Mouse (Mus musculus) heart, adult 11 months (tissue): Measurements from ENCODE around the gene Cebpb.

Experiments used
- DNase-seq: peaks from one replicate; pipeline ENCODE4 v3.0.0; 2022

Gene Cebpb

DNA sequence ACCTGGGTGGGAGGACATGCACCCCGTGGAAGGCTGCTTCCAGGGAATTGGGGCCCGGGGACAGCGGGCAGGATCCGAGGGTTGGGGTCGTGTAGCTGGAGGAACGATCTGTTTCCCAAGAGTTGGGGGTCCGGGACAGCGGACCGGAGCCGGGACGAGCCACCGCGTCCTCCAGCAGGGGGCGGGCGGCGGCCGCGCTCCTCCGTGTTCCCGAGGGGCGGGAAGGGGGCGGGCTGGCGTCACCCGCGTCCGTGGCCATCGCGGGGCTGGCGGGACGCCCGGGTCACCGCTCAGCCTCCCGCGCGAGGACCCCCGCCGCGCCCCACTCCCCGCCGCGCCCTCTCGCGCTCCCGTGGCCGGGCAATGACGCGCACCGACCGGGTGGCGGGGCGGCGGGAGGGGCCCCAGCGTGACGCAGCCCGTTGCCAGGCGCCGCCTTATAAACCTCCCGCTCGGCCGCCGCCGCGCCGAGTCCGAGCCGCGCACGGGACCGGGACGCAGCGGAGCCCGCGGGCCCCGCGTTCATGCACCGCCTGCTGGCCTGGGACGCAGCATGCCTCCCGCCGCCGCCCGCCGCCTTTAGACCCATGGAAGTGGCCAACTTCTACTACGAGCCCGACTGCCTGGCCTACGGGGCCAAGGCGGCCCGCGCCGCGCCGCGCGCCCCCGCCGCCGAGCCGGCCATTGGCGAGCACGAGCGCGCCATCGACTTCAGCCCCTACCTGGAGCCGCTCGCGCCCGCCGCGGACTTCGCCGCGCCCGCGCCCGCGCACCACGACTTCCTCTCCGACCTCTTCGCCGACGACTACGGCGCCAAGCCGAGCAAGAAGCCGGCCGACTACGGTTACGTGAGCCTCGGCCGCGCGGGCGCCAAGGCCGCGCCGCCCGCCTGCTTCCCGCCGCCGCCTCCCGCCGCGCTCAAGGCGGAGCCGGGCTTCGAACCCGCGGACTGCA is at the start of gene Cebpb:
Gene Cebpb, plus strand, starts transcription at position 418 of the 954 bp plus-strand sequence.
- DNase-seq: peak; percentile 99

DNA sequence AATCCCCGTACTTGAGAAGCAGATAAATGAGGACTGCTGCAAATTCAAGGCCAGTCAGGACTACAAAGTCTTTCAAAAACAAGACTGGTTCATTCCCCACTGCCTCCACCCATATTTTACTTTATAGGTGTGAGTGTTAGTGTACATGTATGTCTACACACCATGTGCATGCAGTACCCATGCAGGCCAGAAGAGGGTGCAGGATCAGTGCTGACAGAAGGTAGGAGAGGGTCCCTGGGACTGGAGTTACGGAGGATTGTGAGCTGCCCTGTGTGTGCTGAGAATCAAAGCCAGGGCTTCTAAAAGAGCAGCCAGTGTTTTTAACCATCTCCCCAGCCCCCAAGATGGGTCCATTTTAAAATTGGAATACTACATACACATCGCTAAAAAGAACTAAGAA is 48.4 kb upstream of the Cebpb start:
- DNase-seq: no peak

DNA sequence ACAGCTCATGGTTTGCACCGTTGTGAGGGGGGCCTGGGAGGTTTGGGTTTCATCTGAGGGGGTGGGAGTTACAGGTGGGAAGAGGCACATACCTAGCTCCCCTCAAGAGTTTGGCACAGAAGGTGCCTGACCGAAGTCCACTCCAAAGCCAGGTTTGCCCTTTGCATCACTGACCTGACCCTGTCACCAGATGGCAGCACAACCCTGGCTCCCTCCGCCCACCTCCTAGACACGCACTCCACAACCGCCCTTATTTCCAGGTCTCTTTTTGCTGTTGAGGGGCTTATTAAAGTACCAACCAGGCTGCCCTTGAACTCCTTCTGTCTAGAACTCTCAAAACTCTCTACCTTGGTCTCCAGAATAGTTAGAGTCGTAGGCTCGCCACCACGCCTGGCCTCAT is 47.4 kb upstream of the Cebpb start:
- peak; percentile 95 for DNase-seq

DNA sequence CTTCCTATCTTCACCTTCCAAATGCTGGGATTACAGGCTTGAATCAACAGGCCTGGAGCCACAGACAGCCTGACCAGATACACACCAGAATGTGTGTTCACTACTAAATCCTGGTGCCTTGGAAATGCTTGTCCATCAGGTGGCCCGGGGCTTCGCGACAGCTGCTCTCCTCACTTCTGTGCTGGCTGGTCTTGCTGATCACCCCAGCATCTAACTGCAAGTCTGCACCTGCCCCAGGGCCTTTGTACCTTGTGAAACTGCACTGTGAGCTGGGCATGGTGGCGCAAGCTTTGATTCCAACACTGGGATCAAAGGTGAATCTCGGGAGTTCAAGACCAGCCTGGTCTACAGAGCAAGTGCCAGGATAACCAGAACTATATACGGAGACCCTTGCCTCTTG is 46.6 kb upstream of the Cebpb start:
- no peak for DNase-seq

DNA sequence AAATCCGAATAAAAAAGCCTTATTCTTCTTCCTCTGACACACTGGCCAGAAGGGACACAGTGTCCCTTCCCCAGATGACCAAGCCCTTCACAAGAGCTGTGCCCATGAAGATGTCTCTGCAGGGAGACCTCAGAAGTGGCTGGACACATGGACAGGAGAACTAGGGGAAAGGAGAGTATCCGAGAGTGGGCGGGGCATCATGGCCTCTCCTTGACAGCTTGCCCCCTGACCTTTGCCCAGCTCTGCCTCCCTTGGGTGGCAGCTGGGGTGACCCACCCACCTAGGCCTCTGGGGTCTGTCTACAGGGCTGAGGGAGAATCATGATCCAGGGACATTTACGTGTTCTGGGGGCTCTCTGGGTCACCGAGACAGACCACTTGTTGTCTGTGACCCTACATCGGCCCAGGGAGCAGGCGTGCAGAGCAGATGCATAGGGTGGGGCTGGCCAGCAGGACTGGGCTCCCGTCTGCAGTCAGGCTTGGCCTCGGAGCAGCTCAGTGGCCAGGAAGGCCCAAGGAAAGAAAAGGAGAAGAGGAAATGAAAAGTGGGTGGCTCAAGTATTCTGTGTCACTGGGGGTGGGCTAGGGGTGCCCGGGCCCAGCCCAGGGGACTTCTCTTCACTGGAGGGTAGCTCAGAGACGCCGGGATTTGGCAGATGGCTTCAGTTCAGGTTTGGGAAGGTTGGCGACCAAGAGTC is 45.2 kb upstream of the Cebpb start:
- peak; percentile 94 for DNase-seq

DNA sequence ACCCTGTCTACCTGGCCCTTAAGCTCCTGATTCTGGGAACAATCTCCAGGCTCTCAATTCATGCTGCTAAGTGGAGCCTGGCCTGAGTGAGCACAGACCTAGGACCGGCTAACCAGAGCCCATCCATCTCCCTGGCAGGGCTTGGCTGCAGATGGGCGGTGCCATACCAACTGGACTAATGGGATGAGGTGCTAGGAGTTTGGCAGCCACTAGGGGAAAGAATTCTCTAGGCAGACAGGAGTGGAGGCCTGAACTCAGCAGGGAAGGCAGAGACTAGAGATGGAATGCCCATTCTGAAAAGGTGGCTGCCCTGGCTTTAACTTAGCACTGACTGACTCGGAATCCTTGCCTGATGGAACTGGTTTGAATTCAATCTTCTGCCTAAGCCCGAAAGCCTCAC is 42.3 kb upstream of the Cebpb start:
- DNase-seq: no peak

DNA sequence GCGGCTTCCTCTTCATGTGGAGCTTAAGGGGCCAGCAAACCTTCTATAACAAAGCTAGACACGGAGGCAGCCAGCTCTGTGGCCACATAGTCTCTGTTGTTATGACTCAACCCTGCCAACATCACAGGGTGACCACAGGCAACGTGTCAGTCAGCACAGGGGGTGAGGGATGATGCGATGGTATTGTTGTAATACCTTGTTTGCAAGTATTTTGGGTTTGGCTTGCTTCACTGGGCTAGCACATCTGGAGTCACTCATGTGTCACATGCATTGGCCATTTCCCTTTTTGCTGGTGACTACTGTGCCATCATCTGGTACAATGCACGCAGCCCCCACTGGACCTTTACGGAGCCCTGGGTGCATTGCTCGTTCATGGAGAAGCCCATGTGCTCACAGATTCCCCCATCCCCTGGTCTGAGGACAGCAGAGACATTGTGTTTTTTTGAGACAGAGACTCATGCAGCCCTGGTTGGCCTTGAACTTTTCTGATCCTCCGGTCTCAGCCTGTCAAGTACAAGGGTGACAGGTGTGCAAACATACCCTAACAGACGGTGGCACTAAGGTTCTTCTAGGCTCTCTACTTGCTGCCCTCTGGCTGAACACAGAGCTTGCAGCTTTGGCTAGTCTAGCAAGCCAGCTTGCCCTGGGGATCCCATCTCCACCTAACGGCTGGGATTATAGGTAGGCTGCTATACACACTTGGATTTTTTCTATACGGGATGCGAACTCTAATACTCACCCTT is 39.3 kb upstream of the Cebpb start:
- peak; percentile 94 for DNase-seq

DNA sequence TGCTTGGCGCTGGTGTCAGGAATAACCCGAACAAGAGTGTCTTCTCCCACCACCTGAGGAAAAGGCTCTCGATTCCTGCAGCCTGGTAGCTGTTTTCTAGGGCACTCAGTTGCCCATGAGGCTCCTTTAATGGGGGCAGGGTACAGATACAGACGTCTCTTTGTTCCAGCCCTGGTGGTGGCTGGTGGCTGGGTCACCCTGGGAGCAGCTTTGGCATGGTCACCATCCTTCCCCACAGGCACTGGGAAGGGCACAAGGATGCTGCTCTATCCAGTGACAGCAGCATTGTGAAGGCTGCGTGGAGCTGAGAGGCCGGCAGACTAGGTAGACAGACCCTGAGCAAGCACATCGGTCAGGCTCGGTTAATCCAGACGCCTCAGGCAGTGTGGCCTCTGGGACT is 37.1 kb upstream of the Cebpb start:
- DNase-seq: no peak

DNA sequence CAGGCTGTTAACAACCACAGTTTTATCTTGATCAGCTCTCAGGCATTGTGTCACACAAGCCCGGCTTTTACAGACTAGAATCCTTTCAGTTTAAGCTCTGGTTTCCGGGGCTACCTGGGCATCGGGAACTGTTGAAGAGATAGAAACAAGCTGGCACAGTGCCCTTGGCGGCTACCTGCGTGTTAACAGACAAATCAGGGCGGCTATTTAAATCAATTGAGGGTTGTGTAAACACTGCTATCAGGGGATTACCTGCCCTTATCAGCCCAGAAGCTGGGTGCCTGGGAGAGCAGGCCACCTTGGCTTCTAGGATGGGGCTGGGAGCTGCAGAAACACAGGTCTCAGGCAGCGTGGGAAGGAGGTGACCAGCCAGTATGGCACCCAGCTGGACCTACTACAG is 36.0 kb upstream of the Cebpb start:
- no peak for DNase-seq

DNA sequence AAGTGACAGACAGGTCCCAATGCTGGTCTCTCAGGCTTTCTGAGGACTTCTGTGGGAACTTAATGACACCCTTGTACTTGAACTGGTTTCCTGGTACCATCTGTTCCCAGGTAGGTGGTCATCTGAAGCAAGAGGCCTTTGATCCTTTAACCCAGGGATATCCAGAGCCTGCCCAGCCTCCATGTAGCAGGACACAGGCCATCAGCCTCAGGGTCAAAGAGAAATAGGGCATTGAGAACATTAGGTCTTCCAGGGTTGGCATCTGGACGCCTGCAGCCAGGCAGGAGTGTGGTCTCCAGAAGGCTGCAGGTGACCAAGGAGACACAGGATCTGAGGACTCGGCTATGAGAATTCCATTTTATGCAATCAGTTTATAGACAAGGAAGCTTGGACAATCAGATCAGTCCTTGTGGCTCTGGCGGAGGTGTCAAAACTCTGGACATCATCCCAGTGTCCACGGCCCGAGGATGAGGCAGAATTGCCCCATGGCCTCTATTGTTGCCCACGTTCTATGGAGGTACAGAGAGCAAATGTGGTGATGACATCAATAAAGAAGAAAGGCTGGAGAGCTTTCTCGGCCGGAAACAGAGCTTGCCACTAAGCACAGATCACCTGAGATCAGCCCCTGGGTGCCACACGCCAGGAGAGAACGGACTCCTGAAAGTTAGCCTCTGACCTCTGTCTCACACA is 33.7 kb upstream of the Cebpb start:
- DNase-seq: no peak

DNA sequence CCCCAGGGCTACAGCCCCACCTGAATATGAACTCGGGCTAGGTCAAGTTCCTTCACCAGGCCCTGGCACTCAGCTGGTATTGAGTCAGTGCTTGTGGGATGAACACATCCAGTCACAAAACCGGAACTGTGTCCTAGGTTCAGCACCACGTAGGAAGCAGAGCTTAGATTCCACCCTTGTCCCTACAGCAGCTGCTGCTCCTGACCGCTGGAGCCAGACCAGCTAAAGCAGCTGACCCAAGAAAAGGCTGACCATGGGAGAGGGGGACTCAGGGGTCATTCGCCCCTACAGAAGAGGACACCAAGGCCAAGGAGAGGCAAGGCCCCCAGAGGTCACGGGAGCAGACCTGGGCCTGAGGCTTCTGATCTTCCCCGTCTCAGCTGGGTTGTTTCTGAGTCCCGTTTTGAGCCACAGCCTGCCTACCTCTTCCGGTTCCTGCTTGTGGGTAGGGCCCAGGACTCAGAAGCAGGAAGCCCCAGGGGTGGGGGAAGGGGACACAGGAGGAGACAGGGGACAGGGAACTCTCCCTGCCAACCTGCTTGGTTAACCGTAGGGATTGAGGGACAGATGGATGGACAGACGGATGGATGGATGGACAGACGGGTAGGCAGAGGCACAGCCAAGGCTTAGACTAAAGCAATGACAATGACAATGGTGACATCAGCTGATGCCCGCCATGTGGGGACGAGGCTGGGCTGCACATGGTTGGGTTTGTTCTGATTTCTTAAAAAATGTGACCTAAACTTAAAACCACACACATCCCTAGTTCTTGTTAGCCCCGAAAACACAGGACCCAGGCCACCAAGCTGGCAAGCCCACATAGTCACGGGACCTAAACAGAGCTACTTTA is 31.9 kb upstream of the Cebpb start:
- DNase-seq: peak; percentile 98

DNA sequence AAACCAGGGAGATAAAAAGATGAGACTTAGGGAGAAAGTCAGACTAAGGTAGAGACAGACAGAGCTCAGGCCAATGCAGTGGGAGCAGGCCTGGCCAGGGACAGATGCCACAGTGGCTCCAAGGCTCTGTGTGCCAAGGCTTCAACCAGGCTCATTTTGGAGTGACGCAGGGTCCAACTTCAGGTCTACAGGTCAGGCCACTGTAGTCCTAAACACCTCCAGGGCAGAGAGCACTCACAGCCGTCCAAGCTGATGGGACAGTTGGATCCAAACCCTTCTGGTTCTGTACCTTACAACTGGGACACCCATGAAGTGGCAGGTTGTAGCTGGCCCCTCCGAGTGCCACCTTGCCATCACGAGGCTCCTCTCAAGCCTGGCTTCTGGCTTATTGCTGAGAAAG is 30.7 kb upstream of the Cebpb start:
- no peak for DNase-seq

DNA sequence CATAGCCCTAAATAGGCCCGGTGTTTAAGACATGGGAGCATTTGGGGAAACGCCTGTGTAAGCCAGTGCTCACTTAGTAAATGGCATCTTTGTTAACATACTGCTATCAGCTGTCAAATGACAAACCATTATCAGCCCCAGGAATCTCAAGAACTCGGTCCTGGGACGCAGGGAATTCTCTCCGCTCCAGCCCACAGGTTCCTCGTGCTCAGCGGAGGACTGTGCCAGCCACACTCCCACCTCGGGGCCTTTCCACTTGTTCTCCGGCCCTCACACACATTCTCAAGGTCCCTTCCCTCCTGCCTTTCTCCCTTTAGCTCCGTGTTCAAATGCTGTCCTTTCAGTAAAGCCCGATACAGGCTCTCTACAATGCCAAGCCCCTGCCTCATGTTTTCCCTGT is 30.0 kb upstream of the Cebpb start:
- DNase-seq: no peak

DNA sequence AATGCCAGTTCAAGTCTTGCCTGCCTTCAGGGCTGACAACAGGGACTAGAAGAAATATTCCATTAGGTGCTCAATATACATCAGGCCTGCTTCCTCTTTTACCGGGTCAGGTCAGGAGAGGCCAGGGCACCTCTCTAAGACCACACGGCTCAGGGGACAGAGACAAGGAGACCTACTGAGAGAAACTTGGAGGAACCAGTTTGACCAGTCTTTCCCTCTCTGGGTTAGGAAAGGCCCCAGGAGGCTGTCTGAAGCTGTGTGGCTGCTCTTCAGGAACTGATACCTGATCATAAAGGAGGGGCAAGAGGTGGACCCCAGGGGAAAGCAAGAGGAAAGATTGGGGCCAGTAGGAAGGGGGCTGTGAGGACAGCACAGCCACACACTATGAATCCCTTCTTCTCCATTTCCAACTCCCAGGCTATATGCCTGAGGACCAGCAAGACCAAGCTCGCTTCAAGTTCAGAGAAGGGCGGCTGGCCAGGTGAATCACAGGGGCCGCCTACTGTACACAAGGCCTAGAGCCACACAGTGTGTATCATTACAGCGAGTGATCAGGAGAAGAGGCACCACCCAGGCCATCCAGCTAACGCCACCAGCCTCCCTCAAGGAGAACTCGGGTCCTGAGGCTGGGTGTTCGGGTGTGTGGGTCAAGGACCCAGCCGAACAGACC is 29.4 kb upstream of the Cebpb start:
- DNase-seq: no peak

DNA sequence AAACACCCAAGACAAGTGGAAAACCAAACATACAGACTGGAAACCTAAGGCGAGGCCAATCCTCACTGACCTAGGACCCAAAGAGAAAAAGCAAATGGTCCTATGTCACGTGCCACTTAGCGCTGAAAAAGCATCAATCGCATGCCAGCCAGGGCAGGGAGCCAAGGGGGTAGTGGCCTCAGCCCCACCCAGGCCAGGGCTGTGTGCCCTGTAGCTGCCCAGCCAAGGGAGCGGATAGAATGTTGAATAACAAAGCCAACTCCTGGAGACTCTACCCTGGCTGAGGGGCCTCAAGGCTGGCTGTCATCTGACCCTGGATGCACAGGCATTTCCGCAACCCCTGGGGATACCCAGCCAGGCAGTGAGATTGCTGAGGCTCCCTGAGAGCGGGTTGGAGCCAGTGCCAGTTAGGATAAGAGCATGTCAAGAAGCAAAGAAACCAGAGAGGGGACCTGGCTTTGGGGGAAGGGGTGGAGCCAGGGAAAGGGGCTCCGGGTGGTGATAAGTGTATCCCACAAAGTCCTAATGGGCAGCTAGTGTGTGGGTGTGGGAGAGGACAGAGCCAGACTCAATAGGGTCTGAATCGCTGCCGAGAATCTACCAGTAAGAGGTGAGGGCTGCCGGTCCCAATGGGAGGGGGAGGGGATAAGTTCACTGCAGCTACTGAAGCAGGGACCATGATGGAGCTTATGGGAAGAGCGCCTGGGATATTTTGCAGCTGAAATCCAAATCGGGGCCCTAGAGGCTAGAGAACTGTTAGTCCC is 28.7 kb upstream of the Cebpb start:
- DNase-seq: peak; percentile 98

DNA sequence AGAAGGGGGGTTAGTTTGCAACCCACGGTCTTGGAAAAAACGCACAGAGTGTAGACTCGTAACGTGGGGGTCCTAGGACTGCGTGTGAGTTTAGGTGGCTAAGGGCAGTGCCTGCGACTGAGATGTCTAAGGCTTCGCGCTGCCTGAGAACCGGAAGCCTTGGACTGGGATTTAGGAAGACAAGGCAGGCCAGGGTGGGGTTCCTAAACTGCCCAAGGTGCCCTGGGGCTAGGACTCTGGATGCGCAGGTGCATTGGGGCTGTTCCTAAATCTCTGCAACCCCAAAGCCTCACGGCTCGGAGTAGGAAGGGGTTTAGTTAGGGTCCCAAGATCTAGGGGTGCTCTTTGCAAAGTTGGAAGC is 28.1 kb upstream of the Cebpb start:
- DNase-seq: no peak

DNA sequence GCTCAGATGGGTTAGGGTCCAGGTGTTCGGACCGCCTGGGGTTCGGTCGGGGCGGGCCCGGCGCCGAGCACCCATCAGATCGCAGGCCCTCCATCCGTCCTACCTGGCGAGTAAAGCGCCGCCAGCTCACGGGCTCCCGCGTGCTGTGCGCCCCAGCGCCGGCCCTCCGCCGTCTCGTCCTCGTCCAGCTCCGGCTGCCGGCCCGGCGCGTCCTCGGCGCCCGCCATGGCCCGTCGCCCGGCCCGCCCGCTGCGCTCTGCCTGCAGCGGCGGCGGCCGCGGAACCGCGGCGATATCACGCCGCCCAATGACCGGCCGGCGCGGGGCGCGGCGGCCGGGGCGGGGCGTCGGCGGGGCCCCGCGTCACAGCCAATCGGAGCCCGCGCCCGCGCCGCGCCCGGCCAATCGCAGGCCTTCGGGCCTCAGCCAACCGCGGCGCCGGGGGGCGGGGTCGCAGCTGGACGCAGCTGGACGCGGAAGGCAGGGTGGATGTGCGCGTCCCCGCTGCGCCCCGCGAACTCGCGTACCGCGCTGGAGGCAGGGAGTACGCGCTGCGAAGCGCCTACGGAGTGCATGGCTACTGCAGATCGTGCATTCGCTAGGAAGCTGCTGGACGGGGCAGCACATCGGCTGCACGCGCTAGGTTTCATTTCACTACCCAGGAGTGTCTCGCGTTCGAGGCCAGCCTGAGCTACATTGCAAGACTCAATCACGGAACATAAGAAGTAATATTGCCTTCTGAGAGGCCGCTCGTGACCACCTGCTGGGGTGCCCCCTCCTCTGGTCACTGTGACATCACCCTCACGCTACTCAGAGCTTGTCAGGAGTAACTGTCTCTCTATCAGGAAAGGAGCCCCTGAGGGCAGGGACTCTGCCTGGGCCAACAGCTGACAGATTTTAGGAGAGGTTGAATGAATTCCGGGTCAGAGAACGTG is 27.2 kb upstream of the Cebpb start, which contains the start of gene Gm20431:
Gene Gm20431, minus strand, starts transcription at position 227 of the 934 bp plus-strand sequence.
- DNase-seq: peak; percentile 100

DNA sequence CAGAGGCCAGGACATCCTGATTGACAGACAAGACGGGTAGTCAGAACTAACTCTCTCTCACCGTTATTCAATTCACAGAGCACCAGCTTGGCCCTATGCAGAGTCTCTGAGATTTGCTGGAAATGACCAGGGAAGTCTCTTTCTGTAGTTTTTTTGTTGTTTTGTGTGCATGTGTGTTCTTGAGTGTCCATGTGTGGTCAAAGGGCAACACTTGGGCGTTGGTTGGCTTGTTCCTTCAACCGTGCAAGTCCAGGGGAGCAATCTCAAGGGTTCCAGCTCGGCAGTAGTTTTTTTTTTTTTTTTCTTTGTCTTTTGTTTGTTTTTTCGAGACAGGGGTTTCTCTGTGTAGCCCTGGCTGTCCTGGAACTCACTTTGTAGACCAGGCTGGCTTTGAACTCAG is 26.0 kb upstream of the Cebpb start:
- no peak for DNase-seq

DNA sequence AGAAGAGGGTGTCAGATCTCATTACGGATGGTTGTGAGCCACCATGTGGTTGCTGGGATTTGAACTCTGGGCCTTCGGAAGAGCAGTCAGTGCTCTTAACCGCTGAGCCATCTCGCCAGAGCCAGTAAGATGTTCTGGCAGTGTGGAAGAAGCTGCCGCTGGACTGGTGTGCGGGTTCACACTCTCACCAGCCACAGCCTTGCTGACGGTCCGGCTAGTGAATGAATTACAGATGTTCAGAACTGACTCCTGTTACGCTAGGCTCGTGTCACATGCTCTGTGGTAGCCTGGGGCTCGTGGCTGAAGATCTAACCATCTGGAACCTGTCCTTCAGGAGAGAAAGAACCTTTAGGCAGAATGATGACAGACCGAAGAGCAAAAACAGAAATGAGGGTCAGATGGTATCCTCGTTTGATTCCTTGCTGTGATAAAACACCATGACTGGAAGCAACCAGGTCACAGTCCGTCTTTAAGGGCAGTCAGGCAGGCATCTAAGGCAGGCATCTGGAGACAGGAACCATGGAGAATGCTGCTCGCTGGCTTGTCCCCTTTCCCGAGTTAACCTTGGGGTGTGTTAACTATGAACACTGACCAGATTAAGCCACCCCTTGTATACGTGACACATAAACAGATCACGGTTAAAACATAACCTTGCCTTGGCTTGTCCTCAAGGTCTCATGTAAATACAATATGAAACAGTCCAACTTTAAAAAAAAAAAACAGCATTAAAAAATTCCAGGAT is 22.6 kb upstream of the Cebpb start:
- DNase-seq: no peak
